Mouse (Mus musculus) midbrain, embryonic 12.5 days (tissue): ENCODE measurements around the gene Ank2. TPM values are rescaled to one million over a fixed set of nuclear protein-coding genes. Genes with fewer than 3 reads are reported as not detected.
A peak's percentile ranks its signal among the peaks of the same experiment; 100 is the strongest.

Experiments
- ATAC-seq: fragments of 200-750 bp; cut with Nextera tagmentation; 2 replicates; pipeline ENCODE4 v1.8.0; 2017; ENCODE audit warnings: low read depth, moderate TSS enrichment, moderate library complexity; ENCODE audit not compliant: low FRiP score
- H3K27ac ChIP-seq: fragments of 300-500 bp; sonication (generic); replicated peaks from 2 replicates; pipeline ENCODE4 v1.5.1; 2016; ENCODE audit warnings: mild to moderate bottlenecking
- H3K27me3 ChIP-seq: fragments of 300-500 bp; sonication (generic); 2 replicates; pipeline ENCODE4 v1.6.1; 2016; ENCODE audit warnings: mild to moderate bottlenecking
- H3K36me3 ChIP-seq: fragments of 300-500 bp; sonication (generic); 2 replicates; pipeline ENCODE4 v1.6.1; 2016
- H3K4me1 ChIP-seq: fragments of 300-500 bp; sonication (generic); 2 replicates; pipeline ENCODE4 v1.6.1; 2016
- H3K4me2 ChIP-seq: fragments of 300-500 bp; sonication (generic); replicated peaks from 2 replicates; pipeline ENCODE4 v1.6.1; 2016; ENCODE audit warnings: mild to moderate bottlenecking, moderate library complexity
- H3K4me3 ChIP-seq: fragments of 300-500 bp; sonication (generic); 2 replicates; pipeline ENCODE4 v1.5.1; 2016; ENCODE audit warnings: mild to moderate bottlenecking
- H3K9ac ChIP-seq: fragments of 300-500 bp; sonication (generic); replicated peaks from 2 replicates; pipeline ENCODE4 v1.6.1; 2016; ENCODE audit warnings: mild to moderate bottlenecking, moderate library complexity
- H3K9me3 ChIP-seq: fragments of 300-500 bp; sonication (generic); 2 replicates; pipeline ENCODE4 v1.6.1; 2016; ENCODE audit warnings: mild to moderate bottlenecking
- WGBS: fragments of 180-500 bp; shearing (Covaris S2); methylation state at CpG from one replicate; pipeline ENCODE4 v1.1.7; 2016; 5-methylcytosine and 5-hydroxymethylcytosine counted together
- polyA plus RNA-seq: library from polyadenylated mRNA; unstranded; fragments of >200 nt; fragmentation: Nextera tagmentation; extraction: Ambion mirVana; gene quantifications from 2 replicates; pipeline ENCODE4 v1.2.1, GENCODE M21; 2016

The Ank2 gene
- polyA plus RNA-seq, 1 experiment from 2014 or later = 141 TPM

DNA sequence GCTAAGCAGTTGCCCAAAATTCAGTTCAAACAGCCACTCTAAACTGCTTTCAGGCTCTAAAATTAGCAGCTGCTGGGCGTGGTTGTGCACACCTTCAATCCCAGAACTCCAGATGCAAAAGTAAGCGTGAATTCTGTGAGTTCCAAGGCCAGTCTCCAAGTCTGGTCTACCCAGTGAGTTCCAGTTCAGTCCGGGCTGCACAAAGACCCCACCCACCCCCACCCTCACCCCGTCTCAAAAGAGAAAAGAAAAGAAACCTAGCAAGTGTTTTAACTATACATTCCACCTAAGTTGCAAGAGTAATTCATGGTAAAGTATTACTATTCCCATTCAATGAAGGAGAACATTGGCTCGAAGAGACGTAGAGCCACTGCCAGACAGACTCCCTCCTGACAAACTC, 45.9 kb downstream of the Ank2 start:
- no peak overlapping the region for H3K9ac ChIP-seq
- H3K4me3 ChIP-seq = no peak overlapping the region
- no peaks in the 10 kb centered on the region for H3K4me1 ChIP-seq
- H3K36me3 ChIP-seq = no peaks in the 10 kb centered on the region
- H3K27me3 ChIP-seq = peaks cover 7% of the 10 kb centered on the region; the same call in 1 of the 2 replicates
- no peak for ATAC-seq
- no peak overlapping the region for H3K27ac ChIP-seq
- H3K4me2 ChIP-seq = no peak overlapping the region
- H3K9me3 ChIP-seq = no peaks in the 10 kb centered on the region
- 81% methylated on average over 6 of the region's 6 CpGs for whole genome bisulfite sequencing

DNA sequence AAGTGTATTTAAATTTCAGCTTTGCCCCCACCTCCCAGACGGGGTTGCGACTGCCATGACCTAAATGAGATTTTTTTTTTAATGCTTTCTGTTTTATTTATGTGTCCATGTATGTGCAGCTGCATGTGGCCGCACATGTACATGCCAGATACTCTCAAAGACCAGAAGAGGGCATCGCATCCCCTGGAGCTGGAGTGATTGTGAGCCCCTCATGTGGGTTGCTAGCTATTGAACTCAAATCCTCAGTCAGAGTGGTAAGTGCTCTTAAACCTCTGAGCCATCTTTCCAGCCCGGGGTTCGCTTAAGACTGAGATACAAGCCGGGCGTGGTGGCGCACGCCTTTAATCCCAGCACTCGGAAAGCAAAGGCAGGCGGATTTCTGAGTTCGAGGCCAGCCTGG, 46.9 kb downstream of the Ank2 start:
- no peak overlapping the region for H3K9ac ChIP-seq
- peak; percentile 39; the same call in 1 of the 2 replicates for ATAC-seq
- H3K4me1 ChIP-seq = no peaks in the 10 kb centered on the region
- no peak overlapping the region for H3K4me3 ChIP-seq
- 44% methylated on average over 13 of the region's 13 CpGs for WGBS
- no peak overlapping the region for H3K4me2 ChIP-seq
- H3K9me3 ChIP-seq = no peaks in the 10 kb centered on the region
- H3K27me3 ChIP-seq = peaks cover 7% of the 10 kb centered on the region; the same call in 1 of the 2 replicates
- no peak overlapping the region for H3K27ac ChIP-seq
- no peaks in the 10 kb centered on the region for H3K36me3 ChIP-seq

DNA sequence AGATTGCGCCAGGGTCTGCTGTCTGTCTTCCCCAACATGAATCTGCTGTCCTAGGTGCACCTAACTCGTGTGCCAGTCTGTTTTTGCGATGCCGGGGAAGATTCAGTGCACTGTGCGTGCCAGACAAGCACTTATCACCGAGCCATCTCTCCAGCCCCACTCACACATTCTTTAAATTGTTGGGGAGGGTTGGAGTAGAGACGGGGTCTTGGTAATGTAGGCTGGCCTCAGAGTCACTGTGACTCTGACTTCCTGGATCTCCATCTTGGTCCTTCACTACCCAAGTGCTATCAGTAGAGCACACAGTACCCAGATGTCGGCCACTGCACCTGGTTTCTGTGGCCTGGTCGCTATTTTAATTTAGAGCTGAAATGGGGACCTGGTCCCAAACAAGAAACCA, 47.4 kb downstream of the Ank2 start:
- 74% methylated on average over 9 of the region's 9 CpGs for WGBS
- H3K4me2 ChIP-seq = no peak overlapping the region
- no peaks in the 10 kb centered on the region for H3K9me3 ChIP-seq
- H3K4me1 ChIP-seq = no peaks in the 10 kb centered on the region
- H3K27ac ChIP-seq = no peak overlapping the region
- no peak overlapping the region for H3K9ac ChIP-seq
- H3K36me3 ChIP-seq = no peaks in the 10 kb centered on the region
- no peak for ATAC-seq
- peaks cover 7% of the 10 kb centered on the region; the same call in 1 of the 2 replicates for H3K27me3 ChIP-seq
- no peak overlapping the region for H3K4me3 ChIP-seq

DNA sequence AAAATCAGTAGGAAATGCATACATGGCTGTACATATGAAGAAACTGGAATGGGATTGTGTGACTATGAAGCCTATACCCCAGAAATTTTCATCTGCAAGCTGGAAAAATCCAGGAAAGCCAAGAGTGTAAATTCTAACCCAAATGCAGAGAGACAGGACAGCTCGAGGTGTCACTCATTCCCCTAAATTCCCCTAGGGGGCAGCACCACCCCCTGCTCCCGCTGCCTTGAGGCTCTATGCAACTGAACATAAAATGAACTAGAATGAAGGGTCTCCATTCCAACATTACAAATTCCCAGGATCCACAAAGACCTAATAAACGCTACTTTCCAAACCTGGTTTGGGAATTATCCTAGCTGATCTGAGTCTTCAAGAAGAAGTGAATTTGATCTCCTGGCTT, 48.1 kb downstream of the Ank2 start:
- WGBS = 17% methylated on average over 3 of the region's 3 CpGs
- 0 out of 2 replicates have a peak, but pooled peaks have one; percentile 44 for ATAC-seq
- H3K4me1 ChIP-seq = no peaks in the 10 kb centered on the region
- peaks cover 7% of the 10 kb centered on the region; the same call in 1 of the 2 replicates for H3K27me3 ChIP-seq
- H3K4me2 ChIP-seq = no peak overlapping the region
- no peaks in the 10 kb centered on the region for H3K36me3 ChIP-seq
- H3K4me3 ChIP-seq = no peak overlapping the region
- no peak overlapping the region for H3K27ac ChIP-seq
- H3K9ac ChIP-seq = no peak overlapping the region
- H3K9me3 ChIP-seq = no peaks in the 10 kb centered on the region

DNA sequence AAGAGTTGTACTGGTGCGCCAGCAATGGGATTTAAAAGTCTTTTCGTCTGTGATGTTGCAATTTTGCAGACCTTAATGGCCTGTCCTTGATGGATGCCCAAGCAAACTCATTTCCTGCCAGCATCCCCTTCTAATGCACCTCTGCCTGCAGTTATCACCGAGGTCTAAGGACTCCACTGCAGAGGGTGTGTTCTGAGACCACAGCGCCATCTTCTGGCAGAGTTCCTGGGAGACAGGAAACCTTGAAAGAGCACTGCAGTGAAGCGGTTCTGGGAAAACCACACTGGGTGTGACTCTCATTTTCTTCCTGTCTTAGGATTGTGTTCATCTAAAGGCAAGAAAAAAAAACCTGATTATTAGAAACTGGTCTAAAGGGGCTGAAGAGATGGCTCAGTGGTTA, 53.0 kb downstream of the Ank2 start:
- Histone ChIP-seq H3K9me3 (no peaks in the 10 kb centered on the region), H3K27ac (no peak overlapping the region), H3K4me1 (no peaks in the 10 kb centered on the region), H3K27me3 (peaks cover 7% of the 10 kb centered on the region; the same call in 1 of the 2 replicates), H3K9ac (no peak overlapping the region), H3K4me2 (no peak overlapping the region), H3K4me3 (no peak overlapping the region), H3K36me3 (no peaks in the 10 kb centered on the region)
- peak; percentile 70; the same call in 1 of the 2 replicates for ATAC-seq
- WGBS = 58% methylated on average over 5 of the region's 5 CpGs

DNA sequence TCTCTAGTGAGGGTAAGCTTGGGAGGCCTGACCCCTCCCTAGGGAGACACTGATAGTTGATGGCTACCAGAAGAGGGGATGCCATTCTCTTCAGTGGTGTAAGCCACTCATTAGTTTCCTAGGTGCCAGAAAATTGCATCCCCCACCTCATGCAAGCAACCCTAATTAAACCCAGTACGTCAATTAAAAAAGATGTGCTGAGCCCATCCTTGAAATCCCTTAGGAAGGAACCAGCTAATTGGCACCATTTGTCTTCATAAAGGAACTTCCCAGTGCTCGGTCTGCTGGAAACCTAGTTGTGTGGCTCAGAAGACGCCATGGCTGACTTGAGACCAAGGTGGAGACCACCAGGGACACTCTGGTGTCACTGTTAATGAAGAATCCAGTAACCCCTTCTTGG, 65.9 kb downstream of the Ank2 start:
- 62% methylated on average over 3 of the region's 3 CpGs for WGBS
- Histone ChIP-seq H3K9ac (no peak overlapping the region), H3K36me3 (no peaks in the 10 kb centered on the region), H3K9me3 (no peaks in the 10 kb centered on the region), H3K27me3 (no peaks in the 10 kb centered on the region), H3K4me2 (no peak overlapping the region), H3K4me3 (no peak overlapping the region), H3K4me1 (no peaks in the 10 kb centered on the region), H3K27ac (no peak overlapping the region)
- peak; percentile 23; the same call in 1 of the 2 replicates for ATAC-seq

DNA sequence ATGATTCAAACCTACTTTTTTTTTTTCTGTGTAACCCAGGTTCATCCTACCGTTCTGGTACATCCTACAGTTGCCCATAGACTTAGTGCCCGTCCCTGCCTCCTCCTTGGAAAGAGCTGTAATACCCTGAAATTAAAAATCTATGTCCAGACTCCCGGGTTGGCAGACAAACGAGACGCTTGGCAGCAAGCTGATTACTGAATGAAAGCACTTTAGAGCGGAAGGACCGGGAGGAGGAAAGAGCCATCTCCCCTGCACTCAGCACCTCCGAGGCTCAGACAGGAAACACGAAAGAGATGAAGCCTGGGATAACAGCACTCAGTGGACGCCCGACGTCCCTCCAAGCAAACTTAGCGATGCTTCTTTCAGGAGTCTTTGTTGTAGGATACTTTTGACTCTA, 69.3 kb downstream of the Ank2 start:
- H3K36me3 ChIP-seq = no peaks in the 10 kb centered on the region
- H3K4me1 ChIP-seq = no peaks in the 10 kb centered on the region
- H3K4me3 ChIP-seq = no peak overlapping the region
- no peaks in the 10 kb centered on the region for H3K27me3 ChIP-seq
- no peak overlapping the region for H3K9ac ChIP-seq
- peaks cover 4% of the 10 kb centered on the region; the same call in 1 of the 2 replicates for H3K9me3 ChIP-seq
- no peak for ATAC-seq
- no peak overlapping the region for H3K27ac ChIP-seq
- WGBS = 82% methylated on average over 13 of the region's 13 CpGs
- no peak overlapping the region for H3K4me2 ChIP-seq

DNA sequence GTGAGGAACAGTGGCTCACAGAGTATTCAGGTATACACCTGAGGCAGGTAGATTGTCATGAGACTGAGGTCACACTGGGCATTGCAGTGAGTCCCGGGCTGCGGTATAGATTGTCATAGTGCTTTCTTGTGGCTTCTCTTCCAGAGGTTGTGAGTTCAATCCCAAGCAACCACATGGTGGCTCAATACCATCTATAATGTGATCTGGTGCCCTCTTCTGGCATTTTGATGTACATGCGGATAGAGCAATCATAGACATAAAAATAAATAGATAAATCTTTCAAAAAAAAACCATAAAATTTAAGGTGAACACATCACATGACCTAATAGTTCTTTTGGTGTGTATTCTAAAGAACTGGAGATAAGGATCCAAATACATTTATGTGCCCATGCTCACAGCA, 70.6 kb downstream of the Ank2 start:
- Histone ChIP-seq H3K4me1 (no peaks in the 10 kb centered on the region), H3K9ac (no peak overlapping the region), H3K4me2 (no peak overlapping the region), H3K27ac (no peak overlapping the region), H3K27me3 (no peaks in the 10 kb centered on the region), H3K9me3 (peaks cover 4% of the 10 kb centered on the region; the same call in 1 of the 2 replicates), H3K4me3 (no peak overlapping the region), H3K36me3 (no peaks in the 10 kb centered on the region)
- no peak for ATAC-seq
- WGBS = 92% methylated on average over 3 of the region's 3 CpGs

DNA sequence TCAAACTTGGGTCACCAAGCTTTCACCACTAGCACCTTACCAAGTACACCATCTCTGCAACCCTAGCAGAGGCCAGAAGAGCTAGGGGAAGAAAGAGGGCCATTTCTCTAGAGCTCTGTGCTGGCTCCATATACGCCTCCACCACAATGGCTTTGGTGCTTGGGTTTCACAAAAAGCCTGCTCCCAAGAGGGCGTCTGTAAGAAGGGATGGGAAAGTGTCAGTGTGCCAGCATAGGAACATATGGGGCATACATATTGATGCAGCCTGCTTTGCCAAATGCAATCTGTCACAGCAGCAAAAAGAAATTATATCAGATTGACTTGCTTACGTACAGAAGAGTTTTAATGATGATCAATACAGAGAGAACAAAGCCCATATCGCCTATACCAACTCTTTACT, 82.2 kb downstream of the Ank2 start:
- 84% methylated on average over 4 of the region's 4 CpGs for WGBS
- no peak overlapping the region for H3K27ac ChIP-seq
- H3K4me1 ChIP-seq = no peaks in the 10 kb centered on the region; the same call in 1 of the 2 replicates
- ATAC-seq = no peak
- H3K4me3 ChIP-seq = no peak overlapping the region
- H3K9me3 ChIP-seq = no peaks in the 10 kb centered on the region
- peaks cover 4% of the 10 kb centered on the region; the same call in 1 of the 2 replicates for H3K27me3 ChIP-seq
- no peak overlapping the region for H3K4me2 ChIP-seq
- H3K9ac ChIP-seq = no peak overlapping the region
- no peaks in the 10 kb centered on the region for H3K36me3 ChIP-seq

DNA sequence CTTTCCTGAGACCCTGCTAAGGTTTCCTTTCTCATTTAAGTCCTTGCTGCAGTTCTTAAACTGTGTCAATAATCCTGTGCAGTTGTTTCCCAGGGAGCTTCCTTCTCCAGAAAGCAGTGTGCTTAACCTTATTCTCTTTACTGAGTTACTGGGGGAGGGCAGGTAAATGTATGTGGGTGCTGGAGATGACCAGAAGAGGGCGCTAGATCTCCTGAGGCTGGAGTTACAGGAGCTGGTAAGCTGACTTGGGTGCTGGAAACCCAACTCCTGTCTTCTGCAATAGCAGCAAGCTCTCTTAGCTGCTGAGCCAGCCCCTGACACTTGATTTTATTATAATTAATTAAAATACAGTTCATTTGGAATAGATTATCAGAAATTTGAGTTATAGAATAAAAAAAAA, 84.7 kb downstream of the Ank2 start:
- no peaks in the 10 kb centered on the region for H3K9me3 ChIP-seq
- H3K27me3 ChIP-seq = no peaks in the 10 kb centered on the region
- WGBS = 52% methylated on average over 1 of the region's 1 CpGs
- no peak overlapping the region for H3K4me3 ChIP-seq
- H3K4me1 ChIP-seq = no peaks in the 10 kb centered on the region; the same call in 1 of the 2 replicates
- H3K27ac ChIP-seq = no peak overlapping the region
- ATAC-seq = no peak
- no peak overlapping the region for H3K4me2 ChIP-seq
- no peak overlapping the region for H3K9ac ChIP-seq
- H3K36me3 ChIP-seq = no peaks in the 10 kb centered on the region

DNA sequence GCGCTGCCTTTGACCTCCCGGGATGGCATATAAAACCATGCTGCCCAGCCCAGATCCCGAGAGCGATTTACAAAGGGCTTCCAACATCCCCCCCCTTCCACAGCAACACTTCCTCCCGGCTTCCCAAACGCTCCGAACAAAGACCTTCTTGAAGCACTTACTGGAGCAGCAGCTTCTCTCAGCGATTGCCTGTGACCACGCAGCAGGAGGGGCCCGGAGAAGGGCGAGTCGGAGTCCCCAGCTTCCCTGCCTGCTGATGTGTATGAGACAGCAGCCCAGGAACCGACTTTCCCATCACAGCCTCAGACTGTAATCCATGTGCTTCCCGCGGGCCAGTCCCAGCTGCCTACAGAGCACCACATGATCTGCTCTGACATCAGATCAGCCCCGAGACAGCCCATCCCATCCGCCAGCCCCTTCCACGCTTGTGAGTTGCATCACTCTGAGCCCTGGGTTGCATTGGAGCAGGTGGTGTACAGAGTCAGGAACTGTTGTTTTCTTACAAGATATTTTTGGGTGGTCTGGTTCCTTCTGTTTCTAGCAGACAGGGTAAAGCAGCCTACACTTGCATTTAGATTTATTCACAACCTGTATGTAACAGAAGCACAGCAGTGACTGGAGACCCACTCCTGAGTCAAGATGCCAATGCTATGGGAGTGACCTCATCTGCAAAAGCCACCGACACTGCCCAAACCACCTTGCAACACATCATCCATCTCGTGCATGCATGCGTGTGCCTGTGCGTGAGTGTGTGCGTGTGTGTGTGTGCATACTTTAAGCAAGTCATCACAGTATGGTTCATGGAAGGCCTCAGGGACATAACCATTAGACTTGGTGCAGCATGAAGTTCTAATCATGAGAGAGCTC, 90.2 kb downstream of the Ank2 start:
- Histone ChIP-seq H3K4me3 (peak overlapping the region; percentile 55), H3K27ac (peak overlapping the region; percentile 91), H3K9me3 (no peaks in the 10 kb centered on the region), H3K27me3 (no peaks in the 10 kb centered on the region), H3K4me1 (peaks cover 28% of the 10 kb centered on the region), H3K9ac (peak overlapping the region; percentile 65), H3K36me3 (no peaks in the 10 kb centered on the region), H3K4me2 (peak overlapping the region; percentile 74)
- ATAC-seq = peak; percentile 99
- WGBS = 17% methylated on average over 23 of the region's 23 CpGs

DNA sequence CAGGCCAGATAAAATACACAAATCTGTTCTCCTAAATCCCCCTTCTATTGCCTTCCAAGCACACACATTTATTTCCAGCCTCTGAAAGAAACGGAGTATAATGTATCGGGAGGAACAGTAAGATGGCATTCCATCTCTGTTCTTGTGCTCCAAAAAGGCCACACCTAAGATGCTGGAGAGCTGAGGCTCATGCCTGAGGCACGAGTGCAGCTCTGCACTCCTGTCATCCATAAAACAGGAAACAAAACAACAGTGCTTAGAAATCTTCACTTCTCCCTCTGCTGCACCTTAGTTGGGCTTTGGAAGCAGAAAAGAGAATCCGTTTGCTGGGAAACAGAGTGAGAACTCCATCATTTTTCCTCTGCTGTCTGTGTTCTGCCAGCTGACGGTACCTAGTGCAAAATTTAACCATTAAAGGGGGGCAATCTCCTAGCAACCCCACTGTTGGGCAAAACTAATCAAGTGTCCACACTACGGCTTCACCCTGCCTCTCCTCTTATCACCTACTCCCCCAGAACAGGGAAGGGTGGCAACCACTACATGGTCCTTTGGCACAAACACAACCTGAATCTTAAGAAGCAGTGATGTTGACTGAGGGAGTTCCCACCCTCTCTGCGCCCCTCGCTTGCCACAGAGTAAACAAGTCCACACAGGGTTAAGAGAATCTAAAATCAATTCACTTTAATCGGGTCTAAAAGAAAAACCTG, 91.1 kb downstream of the Ank2 start:
- Histone ChIP-seq H3K9ac (peak overlapping the region; percentile 65), H3K4me3 (peak overlapping the region; percentile 55), H3K36me3 (no peaks in the 10 kb centered on the region), H3K27me3 (no peaks in the 10 kb centered on the region), H3K27ac (peak overlapping the region; percentile 91), H3K4me1 (peaks cover 28% of the 10 kb centered on the region), H3K4me2 (peak overlapping the region; percentile 74), H3K9me3 (no peaks in the 10 kb centered on the region)
- 0 out of 2 replicates have a peak, but pooled peaks have one; percentile 31 for ATAC-seq
- 10% methylated on average over 9 of the region's 9 CpGs for WGBS
